Comparison of ENCODE assay signal across 10 mouse cellular contexts in genomic region chr7:70929935-70930334, GRCm38 (mm10).
DNase-seq lines count a peak whose midpoint lies in the region; ATAC-seq and TF ChIP-seq lines count a peak whose summit lies in the region.
"Had no signal": no experiment of that assay in that cellular context is flagged by ENCODE, and none has a peak within 500 bp of the region (broad histone marks: within the 10 kb centered on the region; RNA-seq: fewer than 3 reads in every experiment).

No protein-coding gene starts in this region.

- no peak overlapping the region for H3K27ac ChIP-seq in forebrain, postnatal 0 days (ENCODE audit: low read depth, low read length)
- H3K27ac ChIP-seq in midbrain, embryonic 16.5 days (ENCODE audit: low read length): no peak overlapping the region

- intact Hi-C loops in gastrocnemius, postnatal 14 days (cut with DNase I; ENCODE audit: low total_unique reads): no loop called here

- no peak overlapping the region for H3K9ac ChIP-seq in forebrain, postnatal 0 days
- H3K9ac ChIP-seq in midbrain, embryonic 16.5 days (ENCODE audit: low read depth, low read length): no peak overlapping the region

- ATAC-seq in cerebellum, adult (ENCODE audit: insufficient number of reproducible peaks, low FRiP score, low TSS enrichment): no peak
- peak; percentile 65; the same call in 1 of the 2 replicates for ATAC-seq in forebrain, postnatal 0 days
- 0 out of 2 replicates have a peak, but pooled peaks have one; percentile 28 for ATAC-seq in midbrain, embryonic 16.5 days
- ATAC-seq: inflammation-experienced regulatory T-cells, adult 6 months had no signal

- no peaks in the 10 kb centered on the region for H3K36me3 ChIP-seq in forebrain, postnatal 0 days (ENCODE audit: insufficient read depth)
- no peaks in the 10 kb centered on the region for H3K36me3 ChIP-seq in midbrain, embryonic 16.5 days (ENCODE audit: control insufficient read depth, insufficient read depth, low read length)

- peak; percentile 15 to 17 for DNase-seq in cerebellum, postnatal 10 days
- peak; percentile 85 for DNase-seq in embryo, embryonic 10.5 days (ENCODE audit: low spot score)
- DNase-seq in forebrain, postnatal 0 days: peak; percentile 24
- no peak for DNase-seq in right cerebral cortex, postnatal 10 days (ENCODE audit: low spot score in 2 of 2)
- no peak for DNase-seq in gastrocnemius, postnatal 14 days
- no peak for DNase-seq in kidney, postnatal 25 days
- DNase-seq: gastrocnemius, postnatal 10 days had no signal

- peak overlapping the region; percentile 6; the same call in 1 of the 2 replicates for H3K4me3 ChIP-seq in forebrain, postnatal 0 days (ENCODE audit: low read depth, low read length)
- peak overlapping the region; percentile 30 for H3K4me3 ChIP-seq in midbrain, embryonic 16.5 days (ENCODE audit: low read depth, low read length)

- WGBS in forebrain, postnatal 0 days: 12% methylated on average over 11 of the region's 11 CpGs
- 19% methylated on average over 11 of the region's 11 CpGs for WGBS in midbrain, embryonic 16.5 days

- no peak for TF ChIP-seq CTCF in forebrain, postnatal 0 days (IDR thresholded peaks at IDR 0.05; ENCODE audit: low read depth)

- H3K27me3 ChIP-seq in forebrain, postnatal 0 days (ENCODE audit: insufficient read depth, low read length): no peaks in the 10 kb centered on the region
- no peaks in the 10 kb centered on the region for H3K27me3 ChIP-seq in midbrain, embryonic 16.5 days (ENCODE audit: control insufficient read depth, insufficient read depth, low read depth, low read length)

- H3K4me2 ChIP-seq in forebrain, postnatal 0 days (ENCODE audit: low read depth): peak overlapping the region; percentile 38
- H3K4me2 ChIP-seq in midbrain, embryonic 16.5 days (ENCODE audit: low read length): peak overlapping the region; percentile 59

- no peaks in the 10 kb centered on the region for H3K4me1 ChIP-seq in forebrain, postnatal 0 days (ENCODE audit: insufficient read depth)
- peaks cover 6% of the 10 kb centered on the region; the same call in 1 of the 2 replicates for H3K4me1 ChIP-seq in midbrain, embryonic 16.5 days (ENCODE audit: control insufficient read depth, insufficient read depth, low read length)

- no peaks in the 10 kb centered on the region for H3K9me3 ChIP-seq in forebrain, postnatal 0 days (ENCODE audit: low read length)
- no peaks in the 10 kb centered on the region for H3K9me3 ChIP-seq in midbrain, embryonic 16.5 days (replicated peaks; ENCODE audit: control insufficient read depth, low read length, poor library complexity, severe bottlenecking)

Comparison
In these comparisons a context has a peak if more than half of its experiments do, and no peak if none do; other contexts are left out.
1. DNase-seq: peak in cerebellum, postnatal 10 days (2 of 2), embryo, embryonic 10.5 days (single experiment) and forebrain, postnatal 0 days (single experiment); none in right cerebral cortex, postnatal 10 days (0 of 2), gastrocnemius, postnatal 14 days (single experiment) and kidney, postnatal 25 days (0 of 2).